In genomic region chr12:70111117-70111366, GRCm38 (mm10) we compare ENCODE assay signal across 7 mouse cellular contexts. TPM values are rescaled to one million over a fixed set of nuclear protein-coding genes. Genes with fewer than 3 reads are reported as not detected.
DNase-seq lines count a peak whose midpoint lies in the region; ATAC-seq and TF ChIP-seq lines count a peak whose summit lies in the region.

No protein-coding gene starts in this region.

- H3K36me3 ChIP-seq in forebrain, embryonic 16.5 days (ENCODE audit: control insufficient read depth, insufficient read depth), result no peaks in the 10 kb centered on the region
- H3K36me3 ChIP-seq in liver, embryonic 14.5 days (replicated peaks; ENCODE audit: control insufficient read depth, insufficient read depth, low read depth), result no peaks in the 10 kb centered on the region
- no peaks in the 10 kb centered on the region for H3K36me3 ChIP-seq in small intestine, adult 2 months (ENCODE audit: control insufficient read depth, insufficient read depth, low read length)

- H3K9me3 ChIP-seq in forebrain, embryonic 16.5 days (ENCODE audit: control insufficient read depth, low read length), result no peaks in the 10 kb centered on the region
- H3K9me3 ChIP-seq in liver, embryonic 14.5 days (ENCODE audit: control insufficient read depth, low read length), result no peaks in the 10 kb centered on the region

- intact Hi-C loops in left cerebral cortex, adult 2 months (cut with DNase I), result loop anchor here (5.0 to 10.0 kb wide), 3 partner anchors 36 to 294 kb away; partner anchors contain the start of gene Trim9
- intact Hi-C loops in left cerebral cortex, postnatal 36 days (cut with DNase I), result loop anchor here (5.0 to 10.0 kb wide), 2 partner anchors 34 to 114 kb away; no protein-coding TSS in a partner anchor

- H3K9ac ChIP-seq in forebrain, embryonic 16.5 days (replicated peaks; ENCODE audit: low read depth, low read length), result peak overlapping the region; percentile 96
- H3K9ac ChIP-seq in liver, embryonic 14.5 days (replicated peaks), result peak overlapping the region; percentile 65

- ATAC-seq in forebrain, embryonic 16.5 days, result peak; percentile 37
- peak; percentile 49 for ATAC-seq in liver, embryonic 14.5 days (ENCODE audit: insufficient read depth)

- peak overlapping the region; percentile 88 for H3K4me3 ChIP-seq in left cerebral cortex, adult 2 months
- peak overlapping the region; percentile 96 for H3K4me3 ChIP-seq in brown adipose tissue, adult 24 weeks (ENCODE audit: insufficient read depth, low read depth, low read length)
- peak overlapping the region; percentile 81 for H3K4me3 ChIP-seq in forebrain, embryonic 16.5 days (replicated peaks; ENCODE audit: low read length)
- H3K4me3 ChIP-seq in liver, embryonic 14.5 days (ENCODE audit: insufficient read depth in 1 of 2, low read depth in 2 of 2, low read length in 2 of 2), result peak overlapping the region; percentile 59 to 74
- H3K4me3 ChIP-seq in small intestine, adult 2 months (ENCODE audit: low read depth, low read length), result peak overlapping the region; percentile 93

- peak overlapping the region; percentile 65 for H3K4me2 ChIP-seq in forebrain, embryonic 16.5 days (ENCODE audit: low read length)
- peak overlapping the region; percentile 95 for H3K4me2 ChIP-seq in liver, embryonic 14.5 days (ENCODE audit: low read depth)

- H3K27ac ChIP-seq in left cerebral cortex, adult 2 months, result peak overlapping the region; percentile 98
- no peak overlapping the region for H3K27ac ChIP-seq in brown adipose tissue, adult 24 weeks (replicated peaks; ENCODE audit: low read depth, low read length)
- H3K27ac ChIP-seq in forebrain, embryonic 16.5 days (ENCODE audit: low read length), result peak overlapping the region; percentile 92
- H3K27ac ChIP-seq in liver, embryonic 14.5 days, result no peak overlapping the region
- H3K27ac ChIP-seq in small intestine, adult 2 months (ENCODE audit: insufficient read depth, low read depth, low read length), result no peak overlapping the region

- no peak for TF ChIP-seq CTCF in left cerebral cortex, adult 2 months (IDR thresholded peaks at IDR 0.05)
- TF ChIP-seq CTCF in liver, embryonic 14.5 days (IDR thresholded peaks at IDR 0.05; ENCODE audit: low read depth), result no peak
- no peak for TF ChIP-seq CTCF in small intestine, adult 2 months (IDR thresholded peaks at IDR 0.05; ENCODE audit: extremely low read depth, insufficient read length, insufficient replicate concordance, low read depth, low read length)

- no peak for TF ChIP-seq EP300 in liver, embryonic 14.5 days (IDR thresholded peaks at IDR 0.05; ENCODE audit: low read depth)

- H3K4me1 ChIP-seq in brown adipose tissue, adult 24 weeks (ENCODE audit: control insufficient read depth, insufficient read depth, insufficient read length, low read length), result peaks cover 8% of the 10 kb centered on the region
- peaks cover 36% of the 10 kb centered on the region for H3K4me1 ChIP-seq in forebrain, embryonic 16.5 days (replicated peaks; ENCODE audit: control insufficient read depth, insufficient read depth, low read length)
- H3K4me1 ChIP-seq in liver, embryonic 14.5 days (replicated peaks; ENCODE audit: control insufficient read depth in 2 of 2, insufficient read depth in 2 of 2, low read length in 1 of 2), result peaks cover 2 to 7% of the 10 kb centered on the region in 2 experiments; a peak in 2 of 4 replicates
- H3K4me1 ChIP-seq in small intestine, adult 2 months (ENCODE audit: control insufficient read depth, insufficient read depth, insufficient read length, low read length), result peaks cover 10% of the 10 kb centered on the region

- no peak for TF ChIP-seq POLR2A in small intestine, adult 2 months (IDR thresholded peaks at IDR 0.05; ENCODE audit: low read depth, low read length)

- 0% methylated on average over 12 of the region's 16 CpGs for WGBS in forebrain, embryonic 16.5 days
- 0% methylated on average over 15 of the region's 16 CpGs for WGBS in liver, embryonic 14.5 days (ENCODE audit: insufficient replicate concordance)
- 1% methylated on average over 16 of the region's 16 CpGs for WGBS in small intestine, adult 2 months

- H3K27me3 ChIP-seq in forebrain, embryonic 16.5 days (replicated peaks; ENCODE audit: control insufficient read depth, insufficient read depth, low read length), result no peaks in the 10 kb centered on the region
- peaks cover 22% of the 10 kb centered on the region for H3K27me3 ChIP-seq in liver, embryonic 14.5 days (ENCODE audit: control insufficient read depth, insufficient read depth, low read length)
- no peaks in the 10 kb centered on the region for H3K27me3 ChIP-seq in small intestine, adult 2 months (ENCODE audit: control insufficient read depth, insufficient read depth, low read length)

- DNase-seq in left cerebral cortex, adult 2 months (ENCODE audit: extremely low spot score in 1 of 2, low spot score in 2 of 2), result no peak
- DNase-seq in left cerebral cortex, postnatal 36 days (ENCODE audit: low spot score in 2 of 2), result no peak
- no peak for DNase-seq in liver, embryonic 14.5 days (ENCODE audit: low read depth in 3 of 3, low spot score in 3 of 3)
- DNase-seq in retina, postnatal 1 day, result no peak

RNA-seq across cellular contexts. Expression of gene Nin, which starts 2.5 kb away (rescaled TPM):
- 10 to 100 TPM; 67.4 to 82.6 TPM for total RNA-seq in left cerebral cortex, adult 2 months (2021)
- total RNA-seq in left cerebral cortex, postnatal 36 days (2021), result 10 to 100 TPM; 54.4 to 72.2 TPM
- 3.2 and 5.2 TPM in 2 replicates for polyA plus RNA-seq in brown adipose tissue, adult 24 weeks (2012; ENCODE audit: insufficient read depth, insufficient read length, missing spikeins)
- 40.2 and 45.3 TPM in 2 replicates for polyA plus RNA-seq in forebrain, embryonic 16.5 days (2015; fragmentation: Nextera tagmentation; extraction: Ambion mirVana)
- 2.9 and 3.9 TPM in 2 replicates for polyA plus RNA-seq in liver, embryonic 14.5 days (2012; rRNA removed)
- polyA plus RNA-seq in liver, embryonic 14.5 days (2014; fragmentation: Nextera tagmentation; extraction: Ambion mirVana), result 2.8 and 3.7 TPM in 2 replicates
- 1.2 and 4.0 TPM in 2 replicates for polyA plus RNA-seq in small intestine, adult 2 months (2012; rRNA removed)

RNA-seq across cellular contexts. Expression of gene Abhd12b, which starts 42.9 kb away (rescaled TPM):
- under 1 TPM; 0.14 to 0.37 TPM for total RNA-seq in left cerebral cortex, adult 2 months (2021)
- total RNA-seq in left cerebral cortex, postnatal 36 days (2021), result under 1 TPM; 0.10 to 0.29 TPM
- not detected in 2 replicates for polyA plus RNA-seq in brown adipose tissue, adult 24 weeks (2012; ENCODE audit: insufficient read depth, insufficient read length, missing spikeins)
- not detected in 2 replicates for polyA plus RNA-seq in forebrain, embryonic 16.5 days (2015; fragmentation: Nextera tagmentation; extraction: Ambion mirVana)
- polyA plus RNA-seq in liver, embryonic 14.5 days (2012; rRNA removed), result not detected in 2 replicates
- not detected in 2 replicates for polyA plus RNA-seq in liver, embryonic 14.5 days (2014; fragmentation: Nextera tagmentation; extraction: Ambion mirVana)
- not detected in 2 replicates for polyA plus RNA-seq in small intestine, adult 2 months (2012; rRNA removed)

Comparison
In these comparisons a context has a peak if more than half of its experiments do, and no peak if none do; other contexts are left out.
1. H3K27ac ChIP-seq: peak in left cerebral cortex, adult 2 months (single experiment) and forebrain, embryonic 16.5 days (single experiment); none in brown adipose tissue, adult 24 weeks (single experiment), liver, embryonic 14.5 days (single experiment) and small intestine, adult 2 months (single experiment).
2. Peak in every context shown above with its lines, with median percentiles within 50 percentile points of each other: H3K4me3 ChIP-seq.